Mouse (Mus musculus) kidney, embryonic 16.5 days (tissue): Measurements from ENCODE around the gene Ost4. TPM values are rescaled to one million over a fixed set of nuclear protein-coding genes. Genes with fewer than 3 reads are reported as not detected.
"Not testable (repeated sequence)": the region's sequence is repeated elsewhere in the genome, so short reads cannot be mapped to it uniquely, and the experiment has no call there.

ENCODE experiments used
- ATAC-seq: fragments of 200-750 bp; cut with Nextera tagmentation; 2 replicates; pipeline ENCODE4 v1.8.0; 2017; ENCODE audit warnings: moderate TSS enrichment; ENCODE audit not compliant: low FRiP score, low TSS enrichment
- H3K27ac ChIP-seq: fragments of 300-500 bp; sonication (generic); 2 replicates; pipeline ENCODE4 v1.5.1; 2014; ENCODE audit warnings: low read length
- H3K27me3 ChIP-seq: fragments of 300-500 bp; sonication (generic); 2 replicates; pipeline ENCODE4 v1.6.1; 2014; ENCODE audit warnings: low read length, control low read depth, mixed read lengths; ENCODE audit not compliant: insufficient read depth
- H3K36me3 ChIP-seq: fragments of 300-500 bp; sonication (generic); 2 replicates; pipeline ENCODE4 v1.6.1; 2014; ENCODE audit warnings: low read length, control low read depth, mixed read lengths; ENCODE audit not compliant: insufficient read depth
- H3K4me1 ChIP-seq: fragments of 300-500 bp; sonication (generic); 2 replicates; pipeline ENCODE4 v1.6.1; 2014; ENCODE audit warnings: low read length, control low read depth, mixed read lengths; ENCODE audit not compliant: insufficient read depth
- H3K4me2 ChIP-seq: fragments of 300-500 bp; sonication (generic); replicated peaks from 2 replicates; pipeline ENCODE4 v1.6.1; 2014; ENCODE audit warnings: low read depth, low read length
- H3K4me3 ChIP-seq: fragments of 300-500 bp; sonication (generic); 2 replicates; pipeline ENCODE4 v1.5.1; 2014; ENCODE audit warnings: mild to moderate bottlenecking, low read length
- H3K9ac ChIP-seq: fragments of 300-500 bp; sonication (generic); replicated peaks from 2 replicates; pipeline ENCODE4 v1.6.1; 2014; ENCODE audit warnings: low read length
- H3K9me3 ChIP-seq: fragments of 300-500 bp; sonication (generic); 2 replicates; pipeline ENCODE4 v1.6.1; 2016; ENCODE audit warnings: low read length, control low read depth
- WGBS: fragments of 180-500 bp; shearing (Covaris S2); extraction: QIAGEN DNeasy Blood & Tissue Kit; methylation state at CpG from one replicate; pipeline ENCODE4 v1.1.7; 2014; 5-methylcytosine and 5-hydroxymethylcytosine counted together
- polyA plus RNA-seq: library from polyadenylated mRNA; unstranded; fragments of >200 nt; fragmentation: Nextera tagmentation; extraction: Ambion mirVana; gene quantifications from 2 replicates; pipeline ENCODE4 v1.2.1, GENCODE M21; 2015

Ost4 gene
- polyA plus RNA-seq, 1 experiment from 2014 or later: 467 TPM

- WGBS: under 1% methylated on average over 19 of the region's 19 CpGs
- H3K27me3 ChIP-seq: no peaks in the 10 kb centered on the region
Measured at GRCm38 (mm10) chr5:30887331-30887761, 20.2 kb downstream of the Ost4 start.

GRCm38 (mm10) chr5:30886731-30887130 is 20.9 kb downstream of the Ost4 start:
- H3K4me3 ChIP-seq: peak overlapping the region; percentile 78
- peaks cover 24% of the 10 kb centered on the region for H3K4me1 ChIP-seq
- no peak for ATAC-seq
- H3K36me3 ChIP-seq: peaks cover 6% of the 10 kb centered on the region; the same call in 1 of the 2 replicates
- H3K27ac ChIP-seq: peak overlapping the region; percentile 99
- peak overlapping the region; percentile 72 for H3K9ac ChIP-seq
- WGBS: 29% methylated on average over 5 of the region's 5 CpGs
- peak overlapping the region; percentile 82 for H3K4me2 ChIP-seq
- no peaks in the 10 kb centered on the region for H3K9me3 ChIP-seq
- H3K27me3 ChIP-seq: no peaks in the 10 kb centered on the region

More at GRCm38 (mm10) chr5:30887331-30887761, 20.2 kb downstream of the Ost4 start:
- H3K27ac ChIP-seq: peak overlapping the region; percentile 99
- H3K9ac ChIP-seq: peak overlapping the region; percentile 72
- no peaks in the 10 kb centered on the region for H3K9me3 ChIP-seq
- H3K36me3 ChIP-seq: peaks cover 12% of the 10 kb centered on the region; the same call in 1 of the 2 replicates
- peak; percentile 55 for ATAC-seq
- H3K4me1 ChIP-seq: peaks cover 24% of the 10 kb centered on the region
- peak overlapping the region; percentile 82 for H3K4me2 ChIP-seq
- H3K4me3 ChIP-seq: peak overlapping the region; percentile 78

DNA sequence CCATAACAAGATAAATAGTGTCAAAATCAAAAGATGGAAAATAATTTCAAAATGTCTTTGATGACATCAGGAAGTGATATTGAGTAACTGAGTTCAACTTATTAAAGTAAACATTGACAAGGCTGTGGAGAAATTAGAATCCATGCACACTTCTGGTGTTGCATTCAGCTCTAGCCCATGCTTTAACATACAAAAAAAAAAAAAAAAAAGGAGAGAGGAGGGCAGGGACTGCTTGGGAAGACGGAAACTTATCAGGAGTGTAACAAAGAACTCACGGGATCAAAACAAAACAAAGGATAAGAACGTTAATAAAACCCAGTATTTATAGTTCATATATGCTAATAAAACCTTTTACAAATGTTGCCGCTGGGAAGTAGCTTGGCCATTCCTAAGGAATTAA is 21.4 kb downstream of the Ost4 start:
- H3K9me3 ChIP-seq: no peaks in the 10 kb centered on the region
- H3K36me3 ChIP-seq: peaks cover 1% of the 10 kb centered on the region; the same call in 1 of the 2 replicates
- peak overlapping the region; percentile 82 for H3K4me2 ChIP-seq
- WGBS: 47% methylated on average over 4 of the region's 4 CpGs
- H3K9ac ChIP-seq: no peak overlapping the region
- ATAC-seq: no peak
- H3K27me3 ChIP-seq: no peaks in the 10 kb centered on the region
- peaks cover 24% of the 10 kb centered on the region for H3K4me1 ChIP-seq
- no peak overlapping the region for H3K27ac ChIP-seq
- H3K4me3 ChIP-seq: no peak overlapping the region; the same call in 1 of the 2 replicates

GRCm38 (mm10) chr5:30881839-30882238 is 25.7 kb downstream of the Ost4 start:
- not testable (repeated sequence) for H3K4me3 ChIP-seq, ATAC-seq, H3K9ac ChIP-seq, H3K9me3 ChIP-seq, H3K27me3 ChIP-seq, H3K36me3 ChIP-seq, H3K27ac ChIP-seq, H3K4me2 ChIP-seq, H3K4me1 ChIP-seq
- 77% methylated on average over 4 of the region's 4 CpGs for WGBS

DNA sequence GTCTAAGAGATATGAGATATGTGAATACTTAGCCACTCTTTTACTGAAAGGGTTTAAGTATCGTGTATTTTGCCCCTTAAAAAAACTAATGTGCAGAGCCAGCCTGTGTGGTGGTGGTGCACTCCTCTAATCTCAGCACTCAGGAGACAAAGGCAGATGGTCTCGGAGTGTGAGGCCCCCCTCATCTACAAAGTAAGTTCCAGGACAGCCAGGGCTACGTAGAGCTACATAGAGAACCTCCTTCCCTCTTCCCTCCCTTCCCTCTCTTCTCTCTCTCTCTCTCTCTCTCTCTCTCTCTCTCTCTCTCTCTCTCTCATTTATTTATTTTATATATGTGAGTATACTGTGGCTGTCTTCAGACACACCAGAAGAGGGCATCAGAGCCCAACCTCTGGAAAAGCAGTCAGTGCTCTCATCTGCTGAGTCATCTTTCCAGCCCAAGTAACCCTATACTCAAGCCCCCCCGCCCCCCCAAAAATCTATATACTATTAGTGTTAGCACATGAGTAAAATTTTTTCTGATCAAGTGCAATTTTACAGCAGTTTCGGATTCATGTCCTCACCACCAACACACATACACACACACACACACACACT is 28.1 kb downstream of the Ost4 start:
- Histone ChIP-seq H3K4me1 (no peaks in the 10 kb centered on the region), H3K36me3 (peaks cover 31% of the 10 kb centered on the region), H3K9ac (no peak overlapping the region), H3K4me2 (no peak overlapping the region), H3K9me3 (no peaks in the 10 kb centered on the region), H3K4me3 (no peak overlapping the region), H3K27ac (no peak overlapping the region), H3K27me3 (no peaks in the 10 kb centered on the region)
- 0 out of 2 replicates have a peak, but pooled peaks have one; percentile 20 for ATAC-seq
- 68% methylated on average over 5 of the region's 5 CpGs for WGBS

DNA sequence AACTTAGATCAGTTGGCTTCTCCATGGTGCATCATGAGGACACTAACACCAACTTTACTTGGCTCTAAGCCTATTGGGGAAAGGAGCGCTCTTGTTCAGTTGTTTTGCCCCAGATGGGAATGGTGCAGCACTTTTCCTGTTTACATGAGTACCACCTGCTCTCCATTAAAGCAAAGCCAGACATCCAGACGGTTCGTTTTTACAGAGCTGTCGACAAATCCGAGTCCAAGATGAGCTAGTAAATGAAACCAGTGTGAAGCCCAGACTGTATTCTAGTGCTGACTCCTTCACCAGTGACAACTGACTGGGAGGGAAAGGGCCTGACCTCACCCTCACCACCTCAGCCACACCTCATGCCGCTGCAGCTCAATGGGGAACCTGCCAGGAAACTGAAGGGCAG is 29.0 kb downstream of the Ost4 start:
- H3K27me3 ChIP-seq: no peaks in the 10 kb centered on the region
- H3K9ac ChIP-seq: 0 out of 2 replicates have a peak overlapping the region, but pooled peaks have one; percentile 11
- H3K4me3 ChIP-seq: no peak overlapping the region
- H3K4me1 ChIP-seq: no peaks in the 10 kb centered on the region
- ATAC-seq: no peak
- H3K36me3 ChIP-seq: peaks cover 39% of the 10 kb centered on the region
- no peaks in the 10 kb centered on the region for H3K9me3 ChIP-seq
- 45% methylated on average over 6 of the region's 6 CpGs for WGBS
- H3K4me2 ChIP-seq: no peak overlapping the region
- H3K27ac ChIP-seq: no peak overlapping the region

GRCm38 (mm10) chr5:30874365-30874764 is 33.2 kb downstream of the Ost4 start:
- H3K4me1 ChIP-seq: peaks cover 8% of the 10 kb centered on the region
- H3K27ac ChIP-seq: no peak overlapping the region
- no peak overlapping the region for H3K9ac ChIP-seq
- WGBS: 92% methylated on average over 7 of the region's 7 CpGs
- H3K4me3 ChIP-seq: no peak overlapping the region
- H3K9me3 ChIP-seq: no peaks in the 10 kb centered on the region
- H3K36me3 ChIP-seq: peaks cover 66% of the 10 kb centered on the region
- no peak overlapping the region for H3K4me2 ChIP-seq
- no peak for ATAC-seq
- no peaks in the 10 kb centered on the region for H3K27me3 ChIP-seq

- H3K4me2 ChIP-seq: no peak overlapping the region
- 93% methylated on average over 9 of the region's 9 CpGs for WGBS
- no peaks in the 10 kb centered on the region for H3K27me3 ChIP-seq
- no peak overlapping the region for H3K9ac ChIP-seq
- no peak overlapping the region for H3K4me3 ChIP-seq
- H3K4me1 ChIP-seq: peaks cover 11% of the 10 kb centered on the region
- no peaks in the 10 kb centered on the region for H3K9me3 ChIP-seq
- H3K27ac ChIP-seq: no peak overlapping the region
- peaks cover 65% of the 10 kb centered on the region for H3K36me3 ChIP-seq
- no peak for ATAC-seq
Measured at GRCm38 (mm10) chr5:30872574-30872973, 35.0 kb downstream of the Ost4 start.

DNA sequence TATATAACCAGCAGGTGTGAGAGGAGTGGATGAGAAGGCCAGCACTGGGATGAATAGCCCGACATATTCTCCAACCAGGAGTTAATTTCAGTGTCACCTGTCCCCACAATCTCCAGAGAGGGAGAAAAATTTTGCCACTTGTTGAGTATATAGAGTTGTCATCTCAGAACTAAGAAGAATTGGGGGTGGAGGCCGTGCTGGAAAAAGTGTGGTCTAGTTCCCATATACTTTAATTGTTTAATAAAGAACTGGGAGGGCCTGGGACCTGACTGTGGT is 37.5 kb downstream of the Ost4 start:
- H3K36me3 ChIP-seq: peaks cover 41% of the 10 kb centered on the region
- H3K27me3 ChIP-seq: no peaks in the 10 kb centered on the region
- H3K4me1 ChIP-seq: peaks cover 11% of the 10 kb centered on the region
- H3K9ac ChIP-seq: peak overlapping the region; percentile 93
- H3K9me3 ChIP-seq: no peaks in the 10 kb centered on the region
- H3K27ac ChIP-seq: peak overlapping the region; percentile 59; the same call in 1 of the 2 replicates
- H3K4me2 ChIP-seq: peak overlapping the region; percentile 71
- ATAC-seq: no peak
- 13% methylated on average over 2 of the region's 2 CpGs for WGBS
- peak overlapping the region; percentile 92 for H3K4me3 ChIP-seq

GRCm38 (mm10) chr5:30869405-30870130 is 38.0 kb downstream of the Ost4 start:
- peaks cover 36% of the 10 kb centered on the region for H3K36me3 ChIP-seq
- WGBS: under 1% methylated on average over 63 of the region's 63 CpGs
- peak; percentile 91 for ATAC-seq
- peak overlapping the region; percentile 92 for H3K4me3 ChIP-seq
- H3K27ac ChIP-seq: peak overlapping the region; percentile 59; the same call in 1 of the 2 replicates
- H3K4me1 ChIP-seq: peaks cover 11% of the 10 kb centered on the region
- no peaks in the 10 kb centered on the region for H3K9me3 ChIP-seq
- peak overlapping the region; percentile 93 for H3K9ac ChIP-seq
- no peaks in the 10 kb centered on the region for H3K27me3 ChIP-seq
- peak overlapping the region; percentile 71 for H3K4me2 ChIP-seq
